Mouse (Mus musculus): ENCODE measurements around the gene Simc1.

Simc1 gene

DNA sequence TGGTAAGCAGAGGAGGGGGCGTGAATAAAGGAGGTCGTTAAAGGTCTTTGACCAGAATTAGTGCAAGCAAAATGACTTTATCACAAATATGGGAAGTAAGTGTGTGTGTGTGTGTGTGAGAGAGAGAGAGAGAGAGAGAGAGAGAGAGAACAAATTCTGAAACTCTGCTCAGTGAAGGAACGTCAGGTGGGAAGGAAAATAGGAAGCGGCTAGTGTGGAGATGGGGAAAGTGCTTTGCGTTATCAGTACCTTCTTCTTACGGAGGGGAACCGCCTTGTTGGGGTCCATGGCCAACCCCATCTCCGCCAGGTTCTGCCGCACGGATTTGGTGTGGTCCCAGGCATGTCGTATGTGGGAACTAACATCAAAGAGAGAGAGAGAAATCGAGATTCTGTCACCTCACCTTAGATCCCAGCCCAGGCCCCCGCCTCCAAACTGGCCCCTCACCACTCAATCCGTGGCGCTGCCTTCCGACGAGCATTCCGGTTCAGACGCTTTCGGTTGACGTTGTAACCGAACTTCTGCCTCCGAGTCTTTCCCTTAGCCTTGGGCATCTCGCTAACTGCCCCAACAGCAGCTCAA, 85.9 kb downstream of the Simc1 start:
- DNase-seq (ENCODE audit: low read depth) = no peak

DNA sequence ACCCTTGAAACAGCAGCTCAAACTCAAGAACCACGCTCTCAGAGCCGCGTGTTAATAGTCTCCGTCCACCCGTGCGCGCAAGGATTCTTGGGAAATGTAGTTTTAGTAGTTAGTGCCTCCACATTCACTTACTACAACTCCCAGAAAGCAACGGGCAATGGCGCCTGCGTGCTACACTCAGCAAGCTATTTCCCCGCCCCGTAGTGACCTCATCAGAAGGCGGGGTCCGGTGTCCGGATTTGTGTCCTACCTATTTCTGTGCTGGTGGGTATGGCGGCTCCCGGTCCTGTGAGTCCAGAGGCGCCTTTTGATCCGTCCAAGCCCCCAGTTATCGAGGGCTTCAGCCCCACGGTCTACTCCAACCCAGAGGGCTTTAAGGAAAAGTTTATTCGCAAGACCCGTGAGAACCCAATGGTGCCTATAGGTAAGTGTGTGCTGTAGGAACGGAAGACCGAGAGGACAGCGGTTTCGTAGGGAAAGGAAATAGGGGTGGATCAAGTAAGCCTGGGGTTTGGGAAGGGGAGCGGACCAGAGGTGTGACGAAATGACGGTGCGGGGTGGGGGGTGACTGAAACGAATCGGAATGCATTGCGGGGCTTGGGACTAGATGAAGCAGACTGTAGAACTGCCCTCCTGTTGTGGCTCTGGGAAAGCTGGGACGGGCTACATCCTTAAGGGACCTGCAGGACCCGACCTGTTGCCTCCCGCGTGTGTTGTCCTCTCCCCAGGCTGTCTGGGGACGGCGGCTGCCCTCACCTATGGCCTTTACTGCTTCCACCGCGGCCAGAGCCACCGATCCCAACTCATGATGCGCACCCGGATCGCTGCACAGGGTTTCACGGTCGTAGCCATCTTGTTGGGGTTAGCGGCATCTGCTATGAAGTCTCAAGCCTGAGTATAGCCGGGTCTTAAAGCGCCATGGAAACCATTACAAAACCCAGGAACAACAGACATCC, 86.7 kb downstream of the Simc1 start, which contains the start of the genes Nop16 and Higd2a:
Gene Nop16 (minus strand): TSS at position 95 of the 956 bp plus-strand sequence.
Gene Higd2a (plus strand): TSS at position 212 of the 956 bp plus-strand sequence.
- DNase-seq (ENCODE audit: low read depth) = peak; percentile 100

DNA sequence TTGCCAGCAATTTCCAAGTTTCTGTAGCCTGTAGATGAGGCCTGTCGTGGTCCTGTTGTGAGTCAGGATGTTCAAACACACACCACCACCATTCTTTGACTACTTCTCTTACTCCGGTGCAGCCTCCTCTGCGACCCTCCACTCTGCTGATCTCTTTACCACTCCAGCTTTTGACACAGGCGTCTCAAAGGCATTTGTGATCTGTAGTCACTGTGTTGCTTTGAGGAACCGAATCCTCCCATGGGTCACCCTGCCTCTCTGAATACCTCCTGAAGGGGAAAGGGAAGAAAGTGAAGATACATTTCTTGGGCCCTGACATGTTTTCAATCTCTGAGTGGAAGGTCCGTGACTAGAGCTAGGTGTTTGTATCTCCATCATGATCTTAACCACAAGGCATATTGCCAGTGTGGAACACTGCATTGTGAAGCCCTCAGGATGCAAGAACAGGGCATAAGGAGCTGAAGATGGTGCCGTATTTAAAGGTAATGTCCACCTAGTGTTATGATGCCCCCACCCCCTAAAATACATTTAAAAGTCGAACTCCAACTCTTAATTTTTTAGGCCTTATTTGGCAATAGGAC, 88.3 kb downstream of the Simc1 start:
- no peak for DNase-seq (ENCODE audit: low read depth)

GRCm38 (mm10) chr13:54593617-54594016, 90.0 kb downstream of the Simc1 start:
- DNase-seq (ENCODE audit: low read depth) = no peak

- no peak for DNase-seq (ENCODE audit: low read depth)
Observed at GRCm38 (mm10) chr13:54596107-54596690, 92.6 kb downstream of the Simc1 start.

DNA sequence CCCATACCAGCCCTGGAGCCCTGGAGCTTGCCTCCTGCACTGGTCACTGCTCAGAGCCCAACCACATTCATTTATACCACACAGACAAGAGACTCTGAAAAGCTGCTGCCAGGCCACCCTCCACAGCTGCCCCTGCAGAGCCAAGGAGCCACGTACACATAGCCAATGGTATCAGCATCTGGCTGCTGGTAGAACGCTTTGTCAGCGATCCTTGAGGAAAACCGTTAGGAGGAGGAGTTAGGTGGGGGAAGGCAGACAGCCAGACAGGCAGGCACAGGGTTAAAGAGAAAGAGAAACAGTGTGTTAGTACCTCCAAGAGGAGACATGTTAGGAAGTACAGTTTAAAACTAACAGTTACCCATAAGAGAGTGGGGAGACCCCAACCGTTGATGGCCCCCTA, 93.3 kb downstream of the Simc1 start:
- DNase-seq (ENCODE audit: low read depth) = no peak

- no peak for DNase-seq (ENCODE audit: low read depth)
Observed at GRCm38 (mm10) chr13:54598622-54599143, 95.1 kb downstream of the Simc1 start.
